Mouse (Mus musculus): ENCODE results near the gene Pno1. TPM values are rescaled to one million over a fixed set of nuclear protein-coding genes. Genes with fewer than 3 reads are reported as not detected.
A peak's percentile ranks its signal among the peaks of the same experiment; 100 is the strongest.

Pno1 gene
- total RNA-seq, 2 experiments from 2014 or later = 9.2 to 9.6 TPM

DNA sequence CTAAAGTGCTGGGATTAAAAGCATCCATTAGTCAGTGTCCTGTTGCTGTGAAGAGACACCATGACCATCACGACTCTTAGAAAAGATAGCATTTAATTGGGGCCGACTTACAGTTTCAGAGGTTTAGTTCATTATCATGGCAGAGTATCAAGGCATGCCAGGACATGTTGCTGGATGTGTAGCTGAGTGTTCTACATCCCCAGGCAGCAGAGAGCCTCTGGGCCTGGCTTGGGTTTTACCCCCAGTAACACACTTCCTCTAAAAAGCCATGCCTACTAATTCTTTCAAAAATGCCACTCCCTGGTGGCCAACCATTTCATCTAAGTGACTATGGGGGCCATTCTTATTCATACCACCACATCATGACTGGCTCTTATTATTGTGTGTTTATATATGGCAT, 28.2 kb downstream of the Pno1 start:
- no peak for ATAC-seq (replicated peaks; ENCODE audit: low FRiP score, poor library complexity, severe bottlenecking)

DNA sequence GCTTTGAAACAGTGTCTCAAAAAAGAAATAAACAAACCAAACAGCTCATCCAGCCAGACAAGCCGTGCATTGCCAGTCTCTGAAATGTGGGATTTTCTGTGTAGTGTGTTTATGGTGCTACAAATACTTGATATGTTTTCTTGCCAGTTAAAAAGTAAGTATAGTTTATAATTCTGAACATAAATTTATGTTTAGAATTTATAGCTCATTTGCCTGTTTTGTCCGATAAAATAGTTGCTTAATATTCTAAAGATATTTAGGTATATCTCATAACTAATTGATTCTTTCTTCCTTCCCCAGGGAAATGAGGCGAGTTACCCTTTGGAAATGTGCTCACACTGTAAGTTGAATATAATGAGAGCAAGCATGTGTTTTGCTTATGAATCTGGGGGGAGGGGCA, 29.6 kb downstream of the Pno1 start, which contains the start of gene Wdr92:
Gene Wdr92, plus strand, starts transcription at position 301 of the 400 bp plus-strand sequence.
- ATAC-seq (replicated peaks; ENCODE audit: low FRiP score, poor library complexity, severe bottlenecking) = no peak

DNA sequence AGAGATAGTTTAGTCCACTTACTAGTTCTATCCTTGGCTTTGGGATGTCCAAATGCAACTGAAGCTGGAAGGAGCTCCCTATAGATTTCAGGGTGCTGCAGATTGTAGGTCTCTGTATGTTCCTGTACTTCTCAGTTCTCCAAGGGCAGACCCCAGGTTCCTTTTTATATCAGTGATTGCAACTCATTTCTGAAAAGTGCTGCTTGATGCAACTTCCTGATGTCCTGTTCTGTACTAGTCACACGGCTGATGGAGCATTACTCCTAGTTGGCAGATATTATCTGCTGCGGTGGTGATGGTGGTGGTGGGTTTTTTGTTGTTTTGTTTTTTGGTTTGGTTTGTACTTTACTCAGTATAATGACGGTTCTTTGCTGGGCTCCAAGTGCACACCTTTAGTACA, 30.6 kb downstream of the Pno1 start:
- no peak for ATAC-seq (replicated peaks; ENCODE audit: low FRiP score, poor library complexity, severe bottlenecking)

DNA sequence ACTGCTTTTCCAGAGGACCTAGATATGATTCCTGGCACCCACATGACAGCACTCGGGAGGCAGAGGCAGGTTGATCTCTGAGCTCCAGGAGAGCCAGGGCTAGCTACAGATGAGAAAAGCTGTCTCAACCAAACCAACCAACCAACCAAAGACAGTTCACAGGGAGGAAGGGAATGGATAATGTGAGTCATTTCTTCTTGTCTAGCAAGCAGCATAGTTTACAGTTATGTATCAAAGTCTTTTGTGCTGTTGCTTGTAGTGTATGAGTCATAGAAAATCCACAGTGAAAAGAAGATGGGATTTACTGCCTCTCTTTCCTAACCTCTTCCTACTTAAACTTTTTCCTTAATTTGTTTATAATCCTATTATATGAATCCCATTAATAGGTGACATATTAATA, 34.7 kb downstream of the Pno1 start:
- ATAC-seq (replicated peaks; ENCODE audit: low FRiP score, poor library complexity, severe bottlenecking) = no peak

DNA sequence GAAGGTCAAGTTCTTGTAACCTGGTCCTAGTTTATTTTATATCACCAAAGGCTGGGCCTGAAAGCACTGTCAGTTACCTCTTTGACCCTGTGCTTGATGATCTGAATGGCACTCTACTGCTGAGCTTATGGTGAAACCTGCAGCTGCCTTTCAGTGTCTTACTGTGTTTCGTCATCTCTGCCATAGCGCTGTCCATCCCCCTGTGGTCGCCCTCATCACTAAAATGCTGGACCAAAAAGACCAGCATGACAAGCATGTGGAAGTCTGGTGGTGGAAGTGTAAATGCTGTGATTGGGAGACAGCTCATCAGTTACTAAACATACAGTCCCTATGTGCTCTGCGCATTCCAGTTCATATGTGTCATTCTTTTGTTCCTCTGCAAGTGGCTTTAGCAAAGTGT, 39.1 kb downstream of the Pno1 start:
- ATAC-seq (replicated peaks; ENCODE audit: low FRiP score, poor library complexity, severe bottlenecking) = no peak

DNA sequence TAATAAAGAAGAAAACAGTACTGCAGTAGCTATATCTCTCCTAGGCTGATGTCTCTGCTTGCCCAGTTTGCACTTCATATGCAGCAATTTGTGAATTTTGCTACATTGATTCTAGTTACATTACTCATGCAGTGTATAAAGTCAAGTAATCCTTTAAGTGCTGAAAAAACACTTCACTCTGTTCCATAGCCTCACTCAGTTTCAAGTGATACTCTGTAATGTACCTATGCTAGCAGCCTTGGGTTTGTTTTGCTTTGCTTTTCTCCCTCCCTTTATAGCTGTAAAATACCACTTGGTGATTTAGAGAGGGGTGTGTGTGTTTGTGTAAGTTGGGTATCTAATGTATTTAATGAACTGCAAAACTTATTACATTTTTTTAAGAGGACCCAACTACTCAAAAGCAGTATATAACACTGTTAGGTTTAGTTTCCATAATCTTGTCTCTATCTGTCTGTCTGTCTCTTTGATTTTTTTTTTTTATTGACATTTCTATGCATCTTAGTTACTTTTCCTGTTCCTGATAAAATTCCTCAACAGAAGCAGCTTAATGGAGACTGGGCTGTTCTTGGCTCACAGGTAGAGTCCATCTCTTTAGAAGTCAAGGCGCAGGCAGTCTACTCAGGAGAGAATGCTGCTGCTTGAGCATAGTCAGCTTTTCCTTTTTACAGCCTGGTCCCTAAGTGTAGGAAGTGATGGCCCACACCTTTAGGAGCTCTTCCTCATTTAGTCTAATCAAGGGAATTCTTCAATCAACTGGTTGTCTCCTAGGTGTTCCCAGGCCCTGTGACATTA, 40.2 kb downstream of the Pno1 start:
- ATAC-seq (replicated peaks; ENCODE audit: low FRiP score, poor library complexity, severe bottlenecking) = no peak

DNA sequence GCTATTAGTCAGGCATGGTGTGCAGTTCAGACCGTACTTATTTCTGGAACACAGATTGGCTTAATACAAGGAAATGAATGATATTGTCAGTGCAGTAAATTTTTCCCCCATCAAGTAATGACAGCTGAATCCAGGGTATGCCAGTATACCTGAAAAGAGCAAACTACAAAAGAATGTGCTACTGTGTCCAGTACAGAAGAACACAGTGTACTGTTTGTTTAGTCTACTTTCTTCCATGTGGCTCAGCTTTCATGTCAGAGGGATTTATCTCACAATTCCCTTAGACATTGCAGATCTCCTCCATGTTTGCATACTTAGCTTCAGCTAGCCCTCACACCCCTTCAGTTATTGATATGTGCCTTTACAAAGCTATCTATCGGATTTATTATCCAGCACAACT, 42.1 kb downstream of the Pno1 start:
- ATAC-seq (replicated peaks; ENCODE audit: low FRiP score, poor library complexity, severe bottlenecking) = no peak

DNA sequence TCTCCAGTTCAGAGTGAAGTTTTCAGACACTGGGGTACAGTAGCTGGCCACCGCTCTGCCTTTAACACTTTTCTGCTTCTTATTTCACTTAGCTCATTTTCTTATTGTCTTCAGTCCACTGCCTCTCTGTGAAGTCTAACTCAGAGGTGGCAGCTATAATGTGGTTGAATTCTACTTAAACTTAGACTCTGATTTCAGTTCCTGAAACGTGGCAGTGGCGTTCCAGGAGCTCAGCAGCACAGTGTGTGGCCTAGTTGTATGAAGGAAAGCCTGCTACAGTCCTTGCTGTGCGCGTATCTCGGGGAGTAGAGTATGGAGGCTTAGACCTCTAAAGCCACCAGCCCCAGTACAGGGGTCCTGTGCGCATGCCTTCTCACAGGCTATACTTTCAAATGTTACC, 44.7 kb downstream of the Pno1 start:
- ATAC-seq (replicated peaks; ENCODE audit: low FRiP score, poor library complexity, severe bottlenecking) = no peak

DNA sequence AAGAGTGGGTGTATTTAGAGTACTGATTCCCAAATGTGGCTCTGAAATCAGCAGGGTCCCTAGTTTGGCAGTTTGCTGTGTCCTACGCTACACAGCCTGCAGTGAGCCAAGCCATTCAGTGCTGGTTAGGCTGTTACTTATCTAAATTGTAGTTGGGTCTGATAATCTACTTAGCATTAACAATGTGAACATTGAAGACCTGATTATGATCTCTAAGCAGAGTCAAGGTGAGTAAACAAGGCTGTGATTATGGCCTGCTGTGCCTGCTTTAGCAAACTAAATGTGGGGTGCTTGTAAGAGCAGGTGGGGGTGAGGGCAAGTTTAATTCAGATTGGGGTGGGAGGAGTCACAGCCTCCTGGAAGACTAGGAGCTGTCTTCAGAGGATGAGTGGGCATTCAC, 47.4 kb downstream of the Pno1 start:
- no peak for ATAC-seq (replicated peaks; ENCODE audit: low FRiP score, poor library complexity, severe bottlenecking)

DNA sequence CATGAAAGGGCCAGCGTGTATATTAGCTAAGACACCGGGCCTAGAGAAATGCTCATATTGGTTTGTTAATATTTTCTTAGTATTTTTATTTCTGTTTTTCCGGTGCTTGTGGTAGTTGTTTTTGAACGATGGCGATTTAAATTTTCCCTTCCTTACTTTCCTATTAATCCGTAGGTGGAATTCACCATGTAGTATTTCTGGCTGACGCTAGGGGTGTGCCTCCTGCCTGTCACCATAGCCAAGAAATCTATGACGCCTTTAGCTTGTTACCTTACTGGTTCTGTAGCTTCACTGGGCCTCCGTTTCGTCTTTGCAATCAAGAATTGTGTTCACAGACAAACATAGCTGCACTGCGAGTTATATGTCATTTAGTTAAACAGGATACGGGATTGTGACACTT, 51.1 kb downstream of the Pno1 start:
- peak; percentile 83 for ATAC-seq (replicated peaks; ENCODE audit: low FRiP score, poor library complexity, severe bottlenecking)

DNA sequence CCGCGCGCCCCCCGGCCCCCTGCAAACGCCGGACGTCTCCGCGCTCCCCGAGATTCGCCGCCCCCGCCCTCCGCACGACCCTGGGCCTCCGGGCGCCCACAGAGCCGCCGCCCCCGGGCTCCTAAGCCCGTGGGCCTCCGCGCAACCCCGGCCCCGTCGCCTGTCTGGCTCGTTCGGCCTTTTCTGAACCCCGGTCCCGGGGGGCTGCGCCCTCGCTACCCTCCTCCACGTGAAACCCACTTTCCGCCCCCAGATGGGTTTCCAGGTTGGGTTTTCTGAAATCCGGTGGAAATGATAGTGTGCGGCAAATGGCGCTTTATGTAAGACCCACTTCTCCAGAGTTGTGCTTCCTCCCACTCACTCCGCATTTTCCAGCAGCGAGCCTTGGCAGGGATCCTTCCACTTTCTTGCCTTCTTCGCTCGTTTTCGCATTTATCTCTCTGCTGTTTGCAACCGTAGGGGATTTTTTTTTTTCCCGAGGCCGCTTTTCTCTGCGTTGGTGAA, 51.6 kb downstream of the Pno1 start:
- peak; percentile 11 for ATAC-seq (replicated peaks; ENCODE audit: low FRiP score, poor library complexity, severe bottlenecking)

DNA sequence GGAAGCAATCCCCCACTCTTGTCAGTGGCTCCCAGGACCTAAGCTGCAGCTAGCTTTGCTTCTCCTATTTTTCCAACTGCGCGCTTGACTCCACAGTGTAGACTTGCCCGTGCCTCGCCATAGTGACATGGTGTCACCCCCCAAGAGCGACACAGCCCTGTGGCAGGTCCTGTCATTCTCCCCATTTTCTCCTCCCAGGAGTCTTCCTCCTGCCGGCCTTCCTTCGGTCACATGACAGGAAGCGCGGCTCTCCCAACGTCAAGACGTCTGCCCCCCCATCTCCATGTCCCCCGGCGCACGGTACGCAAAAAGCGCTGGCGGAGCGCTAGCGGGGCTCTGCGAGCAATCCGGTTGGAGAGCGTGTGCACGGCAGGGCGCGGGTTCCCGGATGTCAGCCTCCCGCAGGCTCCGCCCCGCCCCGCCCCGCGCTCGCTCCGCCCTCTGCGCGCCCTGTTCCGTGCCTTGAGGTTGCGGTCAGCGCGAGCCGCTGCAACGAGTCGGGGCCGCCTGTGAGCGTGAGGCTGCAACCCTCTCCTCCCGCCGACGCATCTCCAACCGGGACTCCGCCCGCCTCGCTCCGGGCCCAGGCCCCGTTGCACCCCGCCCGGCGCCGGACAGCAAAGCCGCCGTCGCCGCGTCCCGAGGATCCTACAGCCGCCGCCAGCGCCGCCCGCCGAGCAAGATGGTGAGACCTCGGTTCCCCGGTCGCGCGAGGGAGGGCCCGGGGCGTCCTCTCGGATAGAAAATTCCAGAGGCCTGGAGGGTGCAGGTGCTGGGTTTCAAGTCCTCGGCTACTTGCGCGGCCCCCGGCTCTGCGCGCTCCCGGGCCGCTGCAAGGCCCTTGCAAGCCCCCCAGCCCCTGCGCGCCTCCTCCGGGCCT, 52.3 kb downstream of the Pno1 start, which contains the start of gene Ppp3r1:
Gene Ppp3r1, plus strand, starts transcription at position 406 of the 880 bp plus-strand sequence.
- peak; percentile 95 for ATAC-seq (replicated peaks; ENCODE audit: low FRiP score, poor library complexity, severe bottlenecking)

Other genes starting within 250 kb of the Pno1 start
- 4.6 TPM in 1 of 2 replicates, not detected in the other for gene Cnrip1, start 160.0 kb downstream of the Pno1 start, total RNA-seq (2015; ENCODE audit: low replicate concordance)
- gene Cnrip1, start 160.0 kb downstream of the Pno1 start, total RNA-seq (2017; ENCODE audit: low replicate concordance) = 0.23 TPM in 1 of 2 replicates, not detected in the other
- 13.7 and 31.0 TPM in 2 replicates for gene Plek, start 159.2 kb downstream of the Pno1 start, total RNA-seq (2015; ENCODE audit: low replicate concordance)
- gene Plek, start 159.2 kb downstream of the Pno1 start, total RNA-seq (2017; ENCODE audit: low replicate concordance) = 15.9 and 16.0 TPM in 2 replicates
- gene Ppp3r1, start 52.3 kb downstream of the Pno1 start, total RNA-seq (2015; ENCODE audit: low replicate concordance) = 26.0 and 28.1 TPM in 2 replicates
- 20.2 and 20.4 TPM in 2 replicates for gene Ppp3r1, start 52.3 kb downstream of the Pno1 start, total RNA-seq (2017; ENCODE audit: low replicate concordance)
- 10.5 and 13.3 TPM in 2 replicates for gene Wdr92, start 29.5 kb downstream of the Pno1 start, total RNA-seq (2015; ENCODE audit: low replicate concordance)
- gene Wdr92, start 29.5 kb downstream of the Pno1 start, total RNA-seq (2017; ENCODE audit: low replicate concordance) = 4.7 and 8.2 TPM in 2 replicates
- gene C1d, start 46.0 kb upstream of the Pno1 start, total RNA-seq (2015; ENCODE audit: low replicate concordance) = 18.9 and 25.2 TPM in 2 replicates
- 21.1 and 44.2 TPM in 2 replicates for gene C1d, start 46.0 kb upstream of the Pno1 start, total RNA-seq (2017; ENCODE audit: low replicate concordance)

Data from erythroid progenitor cell, adult 5-6 weeks (primary cell).